Mouse (Mus musculus): ENCODE results near the gene Obp1b. TPM values are rescaled to one million over a fixed set of nuclear protein-coding genes. Genes with fewer than 3 reads are reported as not detected.
"Not testable (repeated sequence)": the region's sequence is repeated elsewhere in the genome, so short reads cannot be mapped to it uniquely, and the experiment has no call there.

Gene Obp1b
- polyA plus RNA-seq (2011; ENCODE audit: insufficient read depth, insufficient read length, low read depth, missing spikeins), result not detected in 2 replicates

GRCm38 (mm10) chrX:78186477-78186876 is at the start of gene Obp1b:
Obp1b (plus strand) TSS chrX:78186777.
- not testable (repeated sequence) for H3K27me3 ChIP-seq (ENCODE audit: control insufficient read depth, insufficient read depth, low read length, poor library complexity, severe bottlenecking); H3K9ac ChIP-seq (ENCODE audit: low read depth, poor library complexity, severe bottlenecking); H3K4me3 ChIP-seq (ENCODE audit: low read depth, low read length); H3K27ac ChIP-seq (ENCODE audit: insufficient read depth, low read length); H3K4me1 ChIP-seq (ENCODE audit: control insufficient read depth, insufficient read depth, low read length); H3K36me3 ChIP-seq (ENCODE audit: control insufficient read depth, insufficient read depth, low read length, poor library complexity, severe bottlenecking); H3K9me3 ChIP-seq (replicated peaks; ENCODE audit: control insufficient read depth, insufficient read depth, low read length, poor library complexity, severe bottlenecking)

DNA sequence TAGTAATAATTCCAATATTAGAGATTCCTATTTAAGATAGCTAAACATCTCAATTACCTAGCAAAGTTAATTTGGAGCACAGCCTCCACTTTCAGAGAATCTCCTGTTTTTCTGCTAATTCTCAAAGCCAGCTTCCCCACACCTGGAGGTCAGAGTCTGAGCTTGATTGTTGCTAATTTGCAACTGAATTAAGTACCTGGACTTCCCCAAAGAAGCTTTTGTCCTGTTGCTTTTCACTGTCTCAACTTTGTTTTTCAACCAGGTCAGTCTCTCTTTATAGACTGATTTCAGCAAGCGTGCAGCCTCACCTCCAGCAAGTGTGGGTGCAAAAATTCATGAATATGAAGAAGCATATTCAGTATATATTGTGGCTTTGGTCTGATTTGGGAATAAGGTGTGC is 15.6 kb downstream of the Obp1b start:
- H3K4me3 ChIP-seq (ENCODE audit: low read depth, low read length); H3K4me1 ChIP-seq (ENCODE audit: control insufficient read depth, insufficient read depth, low read length); H3K9ac ChIP-seq (ENCODE audit: low read depth, poor library complexity, severe bottlenecking); H3K27ac ChIP-seq (ENCODE audit: insufficient read depth, low read length); H3K36me3 ChIP-seq (ENCODE audit: control insufficient read depth, insufficient read depth, low read length, poor library complexity, severe bottlenecking); H3K27me3 ChIP-seq (ENCODE audit: control insufficient read depth, insufficient read depth, low read length, poor library complexity, severe bottlenecking); H3K9me3 ChIP-seq (replicated peaks; ENCODE audit: control insufficient read depth, insufficient read depth, low read length, poor library complexity, severe bottlenecking): not testable (repeated sequence)

DNA sequence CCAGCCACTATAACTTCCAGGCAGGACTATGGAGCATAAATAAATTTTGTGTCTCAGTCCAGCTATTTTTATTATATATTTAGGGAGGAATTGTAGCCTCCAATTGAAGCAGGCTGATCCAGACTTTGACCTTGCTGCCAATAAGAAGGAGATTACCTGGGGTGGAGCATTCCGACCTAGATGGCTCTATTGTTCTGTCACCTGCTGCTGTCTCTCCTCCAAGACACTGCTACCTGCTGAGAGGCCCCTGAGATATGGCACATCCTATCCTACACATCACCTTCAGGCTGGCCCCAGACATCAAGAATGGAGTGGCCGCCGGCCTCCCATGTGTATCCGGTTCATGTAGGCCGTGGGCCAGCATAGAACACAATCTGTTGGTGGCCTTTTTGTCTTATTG is 16.3 kb downstream of the Obp1b start:
- no peak overlapping the region for H3K9ac ChIP-seq (ENCODE audit: low read depth, poor library complexity, severe bottlenecking)
- no peak overlapping the region for H3K27ac ChIP-seq (ENCODE audit: insufficient read depth, low read length)
- H3K36me3 ChIP-seq (ENCODE audit: control insufficient read depth, insufficient read depth, low read length, poor library complexity, severe bottlenecking), result no peaks in the 10 kb centered on the region
- TF ChIP-seq CTCF (IDR thresholded peaks at IDR 0.05; ENCODE audit: low read depth, low read length) (no peak), EP300 (IDR thresholded peaks at IDR 0.05; ENCODE audit: insufficient read depth, low read depth, low read length) (0 out of 2 replicates have a peak, but pooled peaks have one; percentile 18), POLR2A (IDR thresholded peaks at IDR 0.05; ENCODE audit: insufficient read depth, low read length) (no peak)
- H3K4me1 ChIP-seq (ENCODE audit: control insufficient read depth, insufficient read depth, low read length), result no peaks in the 10 kb centered on the region
- no peaks in the 10 kb centered on the region for H3K27me3 ChIP-seq (ENCODE audit: control insufficient read depth, insufficient read depth, low read length, poor library complexity, severe bottlenecking)
- no peaks in the 10 kb centered on the region for H3K9me3 ChIP-seq (replicated peaks; ENCODE audit: control insufficient read depth, insufficient read depth, low read length, poor library complexity, severe bottlenecking)
- no peak overlapping the region for H3K4me3 ChIP-seq (ENCODE audit: low read depth, low read length)

Other genes with a start within 250 kb of the Obp1b start
- not detected in 2 replicates for gene Obp1a, start 95.4 kb upstream of the Obp1b start, polyA plus RNA-seq (2011; ENCODE audit: insufficient read depth, insufficient read length, low read depth, missing spikeins)
- not detected in 2 replicates for gene Gm5938, start 61.3 kb upstream of the Obp1b start, polyA plus RNA-seq (2011; ENCODE audit: insufficient read depth, insufficient read length, low read depth, missing spikeins)
- not detected in 2 replicates for gene Gm14743, start 59.1 kb downstream of the Obp1b start, polyA plus RNA-seq (2011; ENCODE audit: insufficient read depth, insufficient read length, low read depth, missing spikeins)
- not detected in 2 replicates for gene 4930480E11Rik, start 182.9 kb downstream of the Obp1b start, polyA plus RNA-seq (2011; ENCODE audit: insufficient read depth, insufficient read length, low read depth, missing spikeins)

All from ES-Bruce4 (cell line).